Mouse (Mus musculus) left cerebral cortex, adult 8-10 months (tissue): ENCODE data around the gene Col6a4. TPM values are rescaled to one million over a fixed set of nuclear protein-coding genes. Genes with fewer than 3 reads are reported as not detected.

Source experiments
- DNase-seq, 2 experiments: peaks; one replicate each; pipeline ENCODE4 v3.0.0; 2022; ENCODE audit warnings: low spot score in 2 of 2
- total RNA-seq, 4 experiments: library from RNA; stranded (reverse); gene quantifications; 2 replicates each; pipeline ENCODE4 v1.2.4; 2022

Col6a4 gene
- 1 to 10 TPM; 1.8 to 2.9 (median 2.2) TPM for total RNA-seq

DNA sequence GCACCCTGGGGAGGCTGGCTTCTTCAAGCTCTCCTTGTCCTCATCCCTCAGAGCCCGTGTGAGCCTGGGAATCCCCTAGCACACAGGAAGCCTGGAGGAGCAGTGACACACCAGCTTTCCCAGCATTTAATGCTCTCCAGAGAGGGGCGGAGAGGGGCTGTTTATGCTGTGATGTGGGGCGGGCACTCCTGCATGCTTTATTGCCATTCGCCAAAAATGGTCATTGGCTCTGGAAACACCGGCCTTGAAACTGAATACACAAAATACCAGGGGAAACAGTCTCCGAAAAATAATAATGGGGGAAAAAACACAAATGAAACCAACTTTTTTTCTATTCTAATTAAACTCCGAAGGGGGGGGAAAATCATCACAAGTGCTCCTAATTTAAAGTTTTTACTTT lies at the start of gene Col6a4:
Gene Col6a4, minus strand, starts transcription at position 101 of the 400 bp plus-strand sequence.
- no peak for DNase-seq

DNA sequence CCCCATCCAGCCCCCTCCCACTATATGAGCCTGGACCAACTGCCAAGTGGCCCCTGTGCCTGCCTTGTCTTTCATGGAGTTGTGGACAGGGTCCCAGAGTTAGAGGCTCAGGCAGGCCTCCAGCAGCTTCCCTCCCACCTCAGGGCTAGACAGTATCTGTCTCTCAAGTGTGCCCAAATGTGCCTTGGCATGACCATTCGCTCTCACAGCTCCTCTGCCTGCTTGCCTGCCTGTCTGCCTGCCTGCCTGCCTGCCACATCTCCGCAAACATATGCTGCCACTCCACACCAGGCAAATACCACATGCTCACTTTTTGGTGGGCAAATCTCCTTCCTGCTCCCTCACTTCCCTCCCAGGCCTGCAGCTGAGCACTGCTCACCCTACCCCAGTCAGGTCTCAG lies 49.0 kb upstream of the Col6a4 start:
- no peak for DNase-seq

DNA sequence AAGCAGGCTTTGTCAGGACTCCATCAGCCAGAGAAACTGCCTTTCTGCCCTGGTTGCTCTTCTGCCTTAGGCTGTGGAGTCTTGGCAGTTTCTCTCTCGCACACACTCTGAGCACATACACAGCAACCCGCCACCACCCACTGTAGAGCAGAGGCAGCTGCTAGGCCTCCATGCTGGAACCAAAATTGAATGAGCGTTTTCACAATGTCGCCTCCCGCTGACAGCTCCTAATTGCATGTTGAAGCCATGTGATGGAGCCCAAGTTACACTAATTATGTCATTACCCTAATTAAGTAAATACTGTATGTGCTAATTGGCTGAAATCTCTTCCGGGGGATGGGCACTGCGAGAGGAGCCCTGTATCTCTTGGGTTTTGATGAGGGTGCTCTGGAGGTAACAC lies 47.6 kb upstream of the Col6a4 start:
- no peak for DNase-seq

DNA sequence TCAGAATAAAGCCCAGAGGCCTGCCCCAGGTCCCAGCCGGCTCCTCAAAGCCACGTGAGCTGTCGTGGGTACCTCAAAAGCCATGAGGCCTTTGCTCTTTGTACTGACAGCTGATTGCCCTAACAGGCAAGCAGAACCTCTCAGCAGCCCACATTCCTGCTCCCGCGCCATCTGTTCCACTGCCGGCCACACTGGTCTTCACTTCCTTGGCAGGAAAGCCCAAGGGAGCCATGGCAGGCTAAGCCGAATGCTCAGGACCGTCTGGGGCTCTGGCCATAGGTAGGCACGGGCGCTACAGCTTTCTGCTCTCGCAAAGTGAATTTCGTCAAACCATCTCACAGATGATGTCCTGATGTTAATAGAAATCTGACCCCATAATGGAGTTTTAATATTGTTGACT lies 45.4 kb upstream of the Col6a4 start:
- DNase-seq = no peak

DNA sequence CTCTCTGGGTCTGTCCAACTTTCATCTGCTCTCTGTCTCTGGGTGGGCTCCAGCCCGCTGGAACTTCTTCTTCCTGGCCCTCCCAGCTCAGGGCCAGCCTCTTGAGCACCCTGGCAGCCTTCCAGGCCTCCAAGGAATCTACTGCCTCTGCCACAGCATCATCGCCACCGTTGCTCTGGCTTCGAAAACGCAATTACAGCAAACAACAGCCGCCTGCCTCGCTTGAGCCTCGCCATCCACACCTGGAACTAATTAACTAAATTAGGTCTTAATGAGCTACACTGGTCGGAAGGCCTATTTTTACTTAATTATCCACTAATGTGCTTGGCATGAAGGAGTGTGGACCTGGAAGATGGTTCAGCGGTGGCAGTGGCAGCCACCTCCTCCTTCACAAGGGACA lies 43.2 kb upstream of the Col6a4 start:
- DNase-seq = no peak

DNA sequence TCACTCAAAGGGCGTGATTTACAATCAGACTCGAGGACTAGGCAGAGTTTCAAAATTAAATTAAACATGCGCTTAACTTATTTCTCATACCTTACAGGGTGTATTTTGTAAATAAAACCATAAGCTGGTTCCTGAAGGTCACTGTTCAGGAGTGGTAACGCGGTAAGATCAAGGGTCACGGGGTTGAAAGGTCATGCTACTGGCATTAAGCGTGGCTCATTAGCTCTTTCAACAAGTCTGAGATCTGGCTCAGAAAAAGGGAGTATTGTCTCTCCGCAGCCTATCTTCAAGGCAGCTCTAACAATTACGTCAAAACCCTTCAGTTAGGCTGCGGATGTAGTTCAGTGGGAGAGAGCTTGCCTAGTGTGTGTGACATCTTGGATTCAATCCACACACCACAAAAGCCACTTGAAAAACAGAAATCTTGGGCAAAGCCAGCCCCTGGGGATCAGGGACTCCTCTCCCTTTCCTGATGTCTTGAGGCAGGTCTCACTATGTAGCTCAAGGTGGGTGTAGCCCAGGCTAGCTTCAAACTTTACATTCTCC lies 41.2 kb upstream of the Col6a4 start:
- DNase-seq = no peak

DNA sequence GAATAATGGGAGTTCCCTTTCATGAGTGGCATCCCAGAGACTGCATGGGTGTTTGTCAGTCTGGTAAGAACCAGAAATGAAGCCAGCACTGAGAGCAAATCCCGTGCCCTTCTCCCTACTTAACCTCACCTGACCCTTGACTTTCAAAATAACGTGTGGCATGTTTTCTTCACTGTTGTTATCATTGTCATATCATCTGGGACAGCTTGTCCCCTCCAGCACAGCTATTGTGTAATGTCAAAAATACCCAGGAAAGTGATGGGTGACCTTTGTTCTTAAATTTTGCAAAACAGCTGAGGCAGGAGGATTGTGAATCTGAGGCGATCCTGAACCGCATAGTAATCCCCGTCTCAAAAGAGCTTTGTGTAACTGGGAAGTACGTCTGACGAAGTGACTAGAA lies 33.7 kb upstream of the Col6a4 start:
- no peak for DNase-seq

DNA sequence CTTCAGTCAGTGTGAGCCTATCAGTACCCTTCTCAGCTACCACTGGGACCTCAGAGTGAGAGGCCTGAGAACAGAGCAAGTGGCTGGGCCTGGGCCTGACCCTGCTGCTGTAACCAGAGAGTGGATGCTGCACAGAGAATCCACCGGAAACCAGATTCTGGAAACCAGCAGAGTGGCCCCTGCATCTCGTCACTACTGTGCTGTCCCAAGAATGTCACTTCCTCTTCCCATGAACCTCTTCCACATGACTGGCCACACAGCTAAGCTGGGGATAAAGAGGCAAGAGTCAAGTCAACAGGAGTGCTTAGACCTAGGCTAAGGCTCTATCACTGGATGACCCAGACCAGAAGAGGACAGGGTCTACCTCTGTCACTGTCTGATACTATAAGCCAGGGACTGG lies 32.5 kb upstream of the Col6a4 start:
- no peak for DNase-seq

DNA sequence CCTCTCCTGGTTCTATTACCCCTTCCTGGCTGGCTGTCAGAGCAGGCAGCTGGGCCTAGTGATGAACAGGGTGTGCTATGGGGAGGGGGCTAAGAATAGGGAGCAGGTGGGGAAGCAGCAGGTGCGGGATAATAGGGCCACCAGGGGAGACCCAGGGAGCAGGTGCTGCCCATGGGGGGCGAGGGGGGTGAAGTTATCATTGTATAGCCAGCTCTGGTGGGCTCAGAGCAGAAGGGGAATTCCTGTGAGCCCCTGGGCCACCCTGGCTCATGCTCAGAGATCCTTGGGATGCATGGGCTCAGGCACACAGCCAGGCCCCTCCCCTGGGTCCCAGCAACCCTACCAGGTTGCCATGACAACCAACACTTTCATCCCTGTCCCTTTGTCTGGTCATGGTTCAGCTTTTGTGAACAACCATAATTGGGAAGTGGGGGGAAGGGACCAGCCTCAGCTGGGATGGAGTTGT lies 30.2 kb upstream of the Col6a4 start:
- peak in 1 of 2 experiments; percentile 37 for DNase-seq

DNA sequence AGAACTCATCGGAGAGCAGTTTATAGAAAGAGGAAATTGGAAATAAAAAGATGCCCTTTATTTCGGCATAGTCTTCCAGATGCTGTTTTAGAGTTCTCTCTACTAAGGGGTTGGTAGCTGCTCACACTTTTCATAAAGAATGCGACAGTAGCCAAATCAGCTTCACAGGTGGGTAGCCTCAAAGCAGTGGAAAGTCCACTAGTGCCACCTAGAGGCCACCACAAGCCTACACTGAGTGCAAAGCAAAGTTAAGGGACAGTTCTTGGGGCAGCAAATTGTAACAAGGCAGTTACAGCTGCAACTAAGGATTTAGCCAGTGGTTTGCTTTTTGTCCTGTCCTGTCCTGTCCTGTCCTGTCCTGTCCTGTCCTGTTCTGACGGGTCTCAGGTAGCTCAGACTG lies 27.0 kb upstream of the Col6a4 start:
- no peak for DNase-seq

DNA sequence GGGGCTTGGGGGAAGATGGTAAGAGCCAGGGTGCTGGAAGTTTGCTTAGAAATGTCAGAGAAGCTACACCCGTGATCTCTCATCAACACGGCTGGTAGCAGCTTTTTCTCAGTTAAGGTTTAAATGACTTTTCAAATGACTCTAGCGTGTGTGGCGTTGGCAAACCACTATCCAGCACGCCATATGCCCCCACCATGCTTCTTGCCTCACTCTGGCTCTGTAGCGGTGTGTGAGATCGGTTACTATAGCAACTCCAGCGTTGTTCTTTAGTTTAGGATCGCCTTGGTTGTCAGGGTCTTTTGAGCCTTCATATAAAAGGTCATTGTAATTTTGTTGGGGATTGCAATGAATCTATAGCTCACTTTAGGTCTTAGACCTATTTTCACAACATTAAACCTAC lies 22.5 kb upstream of the Col6a4 start:
- DNase-seq = no peak

DNA sequence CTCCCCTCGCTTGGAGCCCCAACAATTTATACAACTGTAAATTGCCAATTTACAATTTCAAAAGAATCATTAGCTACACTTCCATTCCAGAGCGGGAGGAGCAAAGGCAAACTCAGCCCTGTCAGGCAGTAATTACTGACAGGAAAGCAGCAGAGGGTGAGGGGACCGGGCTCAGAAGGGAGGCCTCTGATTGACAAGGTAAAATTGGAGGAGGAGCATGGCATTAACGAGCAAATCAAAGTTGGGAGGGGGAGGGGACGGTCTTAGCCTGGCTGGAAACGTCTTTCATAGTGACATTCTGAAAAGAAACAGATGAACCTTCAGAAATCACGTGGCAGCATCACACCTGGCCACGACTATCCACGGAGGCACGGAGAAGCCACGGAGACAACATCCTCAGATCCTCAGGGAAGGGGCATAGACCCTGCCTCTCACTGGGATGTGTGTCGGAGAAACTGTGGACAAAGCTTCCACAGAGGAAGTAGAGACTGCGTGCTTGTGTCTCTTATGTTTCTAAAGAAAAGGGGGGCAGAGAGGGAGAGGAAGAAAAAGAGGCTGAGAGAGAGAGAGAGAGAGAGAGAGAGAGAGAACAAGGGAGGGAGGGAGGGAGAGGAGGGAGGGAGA lies 19.3 kb upstream of the Col6a4 start:
- DNase-seq = no peak

DNA sequence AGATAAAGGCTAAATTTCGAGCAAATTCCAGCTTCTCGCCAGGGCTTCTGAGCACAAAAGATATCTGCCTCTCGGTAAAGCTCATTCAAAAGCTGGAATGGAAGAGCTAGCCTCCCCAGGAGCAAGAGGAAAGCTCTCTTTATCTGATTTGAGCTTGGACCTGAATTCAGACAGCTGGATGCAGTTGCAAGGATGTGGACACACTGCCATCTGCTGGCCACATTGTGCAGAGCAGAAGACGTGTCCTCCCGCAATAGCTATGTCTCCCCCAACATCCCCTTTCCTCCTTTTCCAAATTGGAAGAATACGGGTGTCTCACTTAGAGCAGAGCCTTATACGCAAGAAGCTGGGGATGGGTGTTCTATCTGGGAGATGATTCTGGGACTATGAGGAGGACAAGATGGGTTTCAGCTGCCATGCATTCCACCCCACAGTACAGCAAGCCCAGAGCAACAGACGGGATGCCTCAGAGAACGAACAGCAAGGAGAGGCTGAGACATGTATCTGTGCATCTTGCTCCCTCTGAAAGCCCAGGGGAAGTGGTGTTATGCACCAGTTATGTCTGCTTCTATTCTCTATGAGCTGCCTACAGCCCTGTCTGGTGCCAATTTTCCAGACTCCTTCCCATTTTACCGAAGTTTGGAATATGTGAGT lies 16.3 kb upstream of the Col6a4 start:
- DNase-seq = peak; percentile 22 to 75

DNA sequence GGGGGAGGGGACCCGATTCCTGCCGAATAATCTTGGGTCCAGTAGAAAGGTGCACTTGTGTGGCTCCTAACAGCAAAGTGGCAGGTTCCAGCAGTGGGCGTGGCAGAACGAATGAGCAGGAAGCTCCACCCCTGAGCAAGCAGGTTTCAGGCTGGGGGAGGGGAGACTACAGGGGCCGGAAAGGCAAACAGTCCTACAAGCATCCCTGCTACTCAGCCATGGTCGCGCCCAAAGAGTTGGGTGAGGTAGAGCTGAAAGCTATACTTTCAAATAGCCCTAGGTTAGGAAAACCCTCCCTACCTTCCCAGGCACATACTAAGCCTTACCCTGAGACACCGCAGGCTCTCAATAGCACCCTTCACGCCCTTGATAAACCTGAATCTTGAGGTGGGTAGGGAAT lies 9.7 kb upstream of the Col6a4 start:
- no peak for DNase-seq

DNA sequence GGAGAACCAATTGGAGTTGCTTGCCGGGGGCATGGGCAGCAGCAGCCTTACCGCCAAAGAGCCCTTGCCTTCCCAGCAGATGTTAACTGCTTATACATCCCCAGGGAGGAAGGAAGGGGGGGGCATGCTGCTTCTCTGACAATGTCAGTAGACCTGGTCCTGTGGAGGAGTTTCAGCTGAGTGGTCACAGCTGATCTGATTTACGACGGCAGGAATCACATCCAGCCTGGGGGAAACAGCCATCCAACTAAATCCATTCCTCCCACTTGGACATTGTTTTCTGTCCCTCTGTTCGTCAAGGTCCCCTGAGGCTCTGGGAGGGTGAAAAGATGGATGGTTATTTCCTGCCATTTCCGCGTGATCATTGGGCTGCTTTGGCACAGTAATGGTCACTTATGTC lies 7.8 kb upstream of the Col6a4 start:
- no peak for DNase-seq

DNA sequence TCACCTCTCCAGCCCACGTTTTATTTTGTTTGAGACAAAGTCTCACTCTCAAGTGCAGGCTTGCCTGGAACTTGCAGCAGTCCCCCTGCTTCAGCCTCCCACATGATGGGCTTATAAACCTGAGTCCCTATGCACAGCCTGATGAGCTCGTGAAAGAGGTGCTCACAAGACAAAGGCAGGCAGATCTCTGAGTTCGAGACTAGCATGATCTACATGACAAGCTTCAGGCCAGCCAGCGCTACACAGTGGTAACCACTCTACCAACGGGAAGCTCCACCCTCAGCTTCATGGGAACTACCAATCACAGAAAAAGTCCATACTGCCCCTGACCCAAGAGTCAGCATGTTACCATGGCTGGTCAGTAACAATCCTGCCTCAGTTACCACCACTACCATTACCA lies 4.6 kb upstream of the Col6a4 start:
- DNase-seq = no peak

DNA sequence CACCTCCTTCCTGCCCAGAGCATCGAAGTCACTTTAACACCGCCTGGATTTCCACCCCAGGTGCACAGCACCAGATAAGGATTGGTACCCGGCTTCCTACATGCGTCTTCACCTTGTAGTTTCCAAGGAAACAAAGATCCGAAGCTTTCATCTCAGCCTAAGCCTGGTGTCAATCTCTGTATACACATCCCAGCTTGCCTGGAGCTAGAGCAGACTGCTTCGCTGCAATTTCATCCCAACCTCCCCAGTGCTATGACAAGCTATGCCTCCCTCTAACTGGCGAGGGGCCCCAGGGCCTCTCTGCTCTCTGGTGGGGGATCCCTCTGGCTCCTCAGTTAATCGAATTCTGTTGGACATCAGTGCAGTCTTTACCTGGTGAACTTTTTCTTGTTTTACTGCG lies 3.7 kb upstream of the Col6a4 start:
- no peak for DNase-seq

DNA sequence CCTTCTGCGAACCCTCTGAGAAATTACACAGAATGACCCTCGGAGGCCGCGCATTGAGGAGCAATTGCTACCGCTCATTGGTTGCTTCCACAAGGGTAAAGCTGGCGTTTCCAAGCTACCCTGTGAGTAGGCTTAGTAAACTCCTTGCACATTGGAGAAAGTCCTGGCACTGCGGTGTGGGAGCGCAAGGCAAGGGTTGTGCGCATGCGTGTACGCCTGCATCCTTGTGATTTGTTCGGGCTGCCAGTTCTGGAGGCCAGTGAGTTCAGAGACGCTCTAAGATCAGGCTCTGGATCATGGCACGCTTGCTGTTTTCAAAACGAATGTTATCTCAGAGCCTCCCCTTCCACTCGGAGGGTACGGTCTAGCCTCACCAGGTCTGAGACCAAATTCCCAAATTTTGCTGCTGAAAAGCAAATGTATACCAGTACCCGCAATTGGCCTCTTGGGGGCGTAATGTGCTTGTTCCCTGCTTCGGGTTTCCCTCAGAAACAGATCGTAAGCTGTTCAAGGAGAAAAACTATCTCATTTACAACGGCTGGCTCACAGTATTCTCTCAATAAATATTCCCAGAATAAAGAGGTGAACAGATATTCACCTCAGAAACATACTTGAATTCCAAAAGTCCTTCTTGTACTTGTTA lies 2.9 kb upstream of the Col6a4 start:
- no peak for DNase-seq

DNA sequence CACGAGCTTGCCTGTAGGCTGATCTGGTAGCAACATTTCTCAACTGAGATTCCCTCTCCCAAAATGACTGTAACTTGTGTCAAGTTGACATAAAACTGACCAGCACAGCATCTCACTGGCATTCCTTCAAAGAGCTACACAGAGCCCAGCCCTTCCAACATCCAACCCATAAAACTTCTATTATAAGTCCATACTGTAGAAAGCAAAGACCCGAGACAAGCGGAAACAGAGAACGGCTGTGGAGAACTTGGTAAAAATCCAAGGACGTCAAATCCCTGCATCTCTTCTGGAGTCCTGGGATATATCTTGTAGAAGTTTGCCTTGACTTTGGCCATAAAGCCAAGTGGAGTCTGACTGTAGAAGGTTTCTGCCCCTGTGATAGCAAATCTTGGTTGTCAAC lies 15.1 kb downstream of the Col6a4 start:
- DNase-seq = no peak

DNA sequence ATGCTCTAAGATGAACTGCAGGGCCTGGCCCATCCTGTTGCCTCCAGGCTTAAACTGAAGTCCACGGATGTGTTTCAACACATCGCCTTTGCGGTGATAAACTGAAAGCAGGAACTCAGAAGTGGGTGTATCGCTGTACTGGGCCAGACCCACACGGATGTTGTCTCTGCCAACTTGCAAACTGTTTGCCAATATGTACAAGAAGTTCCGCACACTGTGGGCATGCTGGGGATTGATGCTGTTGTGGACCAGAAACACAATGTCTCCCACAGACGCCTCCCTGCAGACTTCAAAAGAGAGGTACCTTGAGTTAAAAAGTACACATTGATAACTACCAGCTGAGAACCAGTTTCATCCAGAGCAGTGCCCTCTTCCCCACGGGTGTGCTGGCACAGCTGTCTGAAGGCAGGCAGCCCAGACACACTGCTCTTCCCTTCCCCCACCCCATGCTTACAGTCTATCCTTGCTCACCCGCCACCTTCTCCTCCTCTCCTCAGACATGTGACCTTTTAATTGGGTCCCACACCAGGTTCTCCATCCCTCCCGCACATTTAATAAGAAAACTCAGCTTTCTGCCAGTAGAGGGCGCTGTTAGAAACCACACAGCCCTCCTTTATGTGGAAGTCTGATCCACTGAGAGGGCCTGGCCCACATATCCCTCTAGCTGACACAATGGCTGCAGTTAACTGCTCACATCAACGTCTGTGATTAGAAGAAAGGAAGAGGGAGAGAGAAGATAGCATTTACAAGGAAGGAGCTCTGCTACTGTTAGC lies 16.1 kb downstream of the Col6a4 start:
- peak in 1 of 2 experiments; percentile 10 for DNase-seq

DNA sequence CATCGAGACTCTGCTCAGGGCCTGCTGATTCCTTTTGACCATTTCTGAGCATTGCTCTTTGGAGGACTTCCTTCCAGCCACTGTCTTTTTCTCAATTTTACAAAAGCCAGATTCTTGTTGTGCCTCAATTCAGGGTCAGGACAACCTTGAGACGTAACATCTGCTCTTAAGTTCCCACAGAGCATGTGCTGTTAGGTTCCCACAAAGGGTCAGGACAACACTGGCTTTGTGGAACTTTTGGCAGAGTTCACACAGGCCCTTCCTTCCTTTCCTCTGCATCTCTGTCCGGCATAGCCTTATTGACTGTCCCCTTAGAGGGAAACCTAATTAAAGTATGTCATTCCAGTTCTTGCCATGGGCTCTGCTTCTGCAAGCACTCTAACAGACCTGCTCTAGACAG lies 18.6 kb downstream of the Col6a4 start:
- DNase-seq = no peak

DNA sequence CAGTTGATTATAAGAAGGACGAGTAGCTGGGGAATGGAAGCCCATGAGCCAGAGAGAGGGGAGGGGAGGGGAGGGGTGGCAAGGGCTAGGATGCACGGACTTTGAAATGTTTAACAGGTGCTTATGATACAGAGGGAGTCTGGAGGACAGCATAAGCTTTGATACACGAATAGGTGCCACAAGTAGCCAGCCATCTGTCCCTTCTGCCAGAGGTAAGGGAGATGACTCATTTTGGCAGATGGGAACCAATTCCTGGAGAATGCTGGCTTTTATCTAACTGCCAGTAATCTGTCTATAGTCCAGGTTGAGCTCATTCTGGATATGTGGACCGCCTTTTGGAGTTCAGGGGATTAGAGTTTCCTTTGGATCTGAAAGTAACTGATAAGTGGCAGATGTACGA lies 20.3 kb downstream of the Col6a4 start:
- peak in 1 of 2 experiments; percentile 61 for DNase-seq
